Mouse (Mus musculus): Measurements from ENCODE around the gene Btnl1. TPM values are rescaled to one million over a fixed set of nuclear protein-coding genes. Genes with fewer than 3 reads are reported as not detected.

The Btnl1 gene
- polyA plus RNA-seq, 1 experiment from 2014 or later: not detected

DNA sequence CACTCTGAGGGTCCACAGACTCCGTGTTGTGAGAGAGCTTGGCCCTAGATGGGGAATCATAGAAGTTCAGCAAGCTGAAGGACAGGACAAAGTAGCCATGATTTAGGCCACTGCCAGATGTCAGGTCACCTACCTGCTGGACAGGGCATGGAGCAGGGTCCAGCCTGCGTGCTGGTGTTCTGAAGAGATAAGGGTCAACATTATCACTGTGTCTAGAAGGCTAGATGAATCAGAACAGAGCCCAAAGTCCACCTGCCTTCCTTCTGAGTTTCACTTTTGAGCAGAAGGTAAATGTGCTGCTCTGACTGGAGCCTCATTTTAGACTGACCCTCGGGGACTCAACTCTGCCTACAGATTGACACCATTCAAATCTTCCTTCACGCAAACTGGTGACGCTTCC lies 22.4 kb upstream of the Btnl1 start, which contains the start of gene Btnl2:
Btnl2 (plus strand) TSS at position 284 of the 400 bp plus-strand sequence.
- Histone ChIP-seq H3K4me3 (replicated peaks; ENCODE audit: low read length) (no peak within 1 kb of the TSS), H3K9ac (no peak within 1 kb of the TSS), H3K27me3 (ENCODE audit: control insufficient read depth, insufficient read depth, low read length) (no peaks in the 10 kb centered on the region), H3K36me3 (replicated peaks; ENCODE audit: control insufficient read depth, insufficient read depth) (no peaks in the 10 kb centered on the region), H3K27ac (no peak within 1 kb of the TSS), H3K4me2 (replicated peaks) (no peak within 1 kb of the TSS), H3K4me1 (replicated peaks; ENCODE audit: control insufficient read depth, insufficient read depth, low read length) (no peaks in the 10 kb centered on the region), H3K9me3 (ENCODE audit: control insufficient read depth, low read length) (no peaks in the 10 kb centered on the region)
- DNase-seq (ENCODE audit: low spot score) (no peak), ATAC-seq (ENCODE audit: low FRiP score) (no peak)
- WGBS: 86% methylated on average over 5 of the region's 5 CpGs

DNA sequence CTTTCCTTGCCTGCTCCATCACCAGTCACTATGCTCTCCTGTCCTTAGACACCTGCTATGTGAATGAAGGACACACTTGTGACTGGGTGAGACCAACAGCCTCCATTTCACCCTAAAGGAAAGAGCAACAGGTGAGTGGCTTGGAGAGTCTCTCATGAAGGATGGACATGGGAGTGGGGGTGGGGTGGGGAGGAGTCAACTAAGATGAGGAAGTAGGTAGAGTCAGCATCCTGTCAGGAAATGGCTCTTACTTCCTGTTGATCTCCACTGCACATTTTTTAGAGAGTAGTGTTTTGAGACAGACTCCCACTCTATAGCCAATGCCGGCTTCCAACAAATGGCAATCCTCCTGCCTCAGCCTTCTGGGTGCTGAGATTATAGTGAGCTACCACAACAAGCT lies 22.0 kb upstream of the Btnl1 start:
- no peak overlapping the region for H3K9ac ChIP-seq
- H3K4me3 ChIP-seq (replicated peaks; ENCODE audit: low read length): no peak overlapping the region

DNA sequence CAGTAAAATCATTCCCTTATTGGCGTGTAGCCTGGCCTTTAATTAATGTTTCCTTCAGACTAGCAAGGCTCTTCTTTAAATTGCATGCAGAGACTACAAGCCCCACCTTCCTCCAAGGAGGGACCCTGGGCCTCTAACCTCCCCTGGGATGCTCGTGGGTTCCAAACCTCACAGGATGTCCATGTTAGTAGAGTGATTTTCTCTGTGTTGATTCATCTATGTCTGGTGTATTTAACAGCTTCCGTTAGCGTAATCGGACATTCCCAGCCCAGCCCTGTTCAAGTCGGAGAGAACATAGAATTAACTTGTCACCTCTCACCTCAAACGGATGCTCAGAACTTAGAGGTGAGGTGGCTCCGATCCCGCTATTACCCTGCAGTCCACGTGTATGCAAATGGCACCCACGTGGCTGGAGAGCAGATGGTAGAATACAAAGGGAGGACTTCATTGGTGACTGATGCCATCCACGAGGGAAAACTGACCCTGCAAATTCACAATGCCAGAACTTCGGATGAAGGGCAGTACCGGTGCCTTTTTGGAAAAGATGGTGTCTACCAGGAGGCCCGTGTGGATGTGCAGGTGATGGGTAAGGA lies 13.9 kb upstream of the Btnl1 start:
- H3K4me1 ChIP-seq (replicated peaks; ENCODE audit: control insufficient read depth, insufficient read depth, low read length): no peaks in the 10 kb centered on the region
- no peak overlapping the region for H3K27ac ChIP-seq
- no peak overlapping the region for H3K4me2 ChIP-seq (replicated peaks)
- DNase-seq (ENCODE audit: low spot score) (no peak), ATAC-seq (ENCODE audit: low FRiP score) (no peak)
- WGBS: 86% methylated on average over 15 of the region's 15 CpGs
- no peaks in the 10 kb centered on the region for H3K9me3 ChIP-seq (ENCODE audit: control insufficient read depth, low read length)
- no peak overlapping the region for H3K4me3 ChIP-seq (replicated peaks; ENCODE audit: low read length)
- no peaks in the 10 kb centered on the region for H3K27me3 ChIP-seq (ENCODE audit: control insufficient read depth, insufficient read depth, low read length)
- no peak overlapping the region for H3K9ac ChIP-seq
- no peaks in the 10 kb centered on the region for H3K36me3 ChIP-seq (replicated peaks; ENCODE audit: control insufficient read depth, insufficient read depth)

More for the DNA sequence above, 22.0 kb upstream of the Btnl1 start:
- H3K36me3 ChIP-seq (replicated peaks; ENCODE audit: control insufficient read depth, insufficient read depth): no peaks in the 10 kb centered on the region
- no peak for DNase-seq (ENCODE audit: low spot score)
- WGBS: 96% methylated on average over 1 of the region's 1 CpGs
- no peak for ATAC-seq (ENCODE audit: low FRiP score)
- no peak overlapping the region for H3K27ac ChIP-seq
- no peaks in the 10 kb centered on the region for H3K9me3 ChIP-seq (ENCODE audit: control insufficient read depth, low read length)
- H3K27me3 ChIP-seq (ENCODE audit: control insufficient read depth, insufficient read depth, low read length): no peaks in the 10 kb centered on the region
- H3K4me2 ChIP-seq (replicated peaks): no peak overlapping the region
- no peaks in the 10 kb centered on the region for H3K4me1 ChIP-seq (replicated peaks; ENCODE audit: control insufficient read depth, insufficient read depth, low read length)

DNA sequence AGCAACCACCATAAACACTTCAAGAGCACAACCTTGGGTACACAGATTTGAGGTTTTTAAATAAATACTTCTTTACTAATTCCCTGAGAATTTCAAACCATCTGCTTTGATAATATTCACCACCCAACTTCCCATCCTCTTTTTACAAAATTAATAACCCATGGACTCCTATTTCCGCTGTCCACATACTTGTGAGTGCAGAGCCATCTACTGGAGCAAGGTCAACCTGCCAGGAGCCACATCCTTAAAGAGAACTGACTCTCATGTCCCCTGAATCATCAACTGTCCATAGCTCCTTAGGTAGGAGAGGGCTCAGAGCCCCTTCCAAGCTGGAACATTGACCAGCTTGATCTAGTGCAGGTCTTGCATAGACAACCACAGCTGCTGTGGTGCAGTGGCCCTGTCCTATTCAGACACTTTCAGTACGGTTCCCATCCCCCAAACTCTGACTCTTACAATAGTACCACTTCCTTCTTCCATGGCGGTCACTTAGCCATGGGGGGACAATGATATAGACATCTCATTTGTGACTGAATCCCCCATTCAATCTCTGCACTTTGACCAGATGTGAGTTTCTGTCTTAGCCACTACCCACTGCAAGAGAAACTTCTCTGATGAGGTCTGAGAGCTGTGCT lies 13.1 kb upstream of the Btnl1 start:
- no peak overlapping the region for H3K27ac ChIP-seq
- H3K9me3 ChIP-seq (ENCODE audit: control insufficient read depth, low read length): no peaks in the 10 kb centered on the region
- no peaks in the 10 kb centered on the region for H3K36me3 ChIP-seq (replicated peaks; ENCODE audit: control insufficient read depth, insufficient read depth)
- H3K4me3 ChIP-seq (replicated peaks; ENCODE audit: low read length): no peak overlapping the region
- H3K27me3 ChIP-seq (ENCODE audit: control insufficient read depth, insufficient read depth, low read length): no peaks in the 10 kb centered on the region
- 82% methylated on average over 3 of the region's 3 CpGs for WGBS
- H3K4me1 ChIP-seq (replicated peaks; ENCODE audit: control insufficient read depth, insufficient read depth, low read length): no peaks in the 10 kb centered on the region
- ATAC-seq (ENCODE audit: low FRiP score): no peak
- DNase-seq (ENCODE audit: low spot score): no peak
- H3K4me2 ChIP-seq (replicated peaks): no peak overlapping the region
- H3K9ac ChIP-seq: no peak overlapping the region

DNA sequence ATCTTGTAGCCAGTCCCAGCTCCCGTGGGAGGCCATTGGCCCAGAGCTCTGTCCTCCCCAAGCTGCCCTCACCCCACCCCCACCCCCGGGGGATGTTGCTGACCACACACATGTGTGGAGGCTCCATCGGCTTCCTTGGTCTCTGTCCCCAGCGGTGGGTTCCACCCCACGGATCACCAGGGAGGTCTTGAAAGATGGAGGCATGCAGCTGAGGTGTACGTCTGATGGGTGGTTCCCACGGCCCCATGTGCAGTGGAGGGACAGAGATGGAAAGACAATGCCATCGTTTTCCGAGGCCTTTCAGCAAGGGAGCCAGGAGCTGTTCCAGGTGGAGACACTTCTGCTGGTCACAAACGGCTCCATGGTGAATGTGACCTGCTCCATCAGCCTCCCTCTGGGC lies 11.9 kb upstream of the Btnl1 start:
- Histone ChIP-seq H3K4me3 (replicated peaks; ENCODE audit: low read length) (no peak overlapping the region), H3K36me3 (replicated peaks; ENCODE audit: control insufficient read depth, insufficient read depth) (no peaks in the 10 kb centered on the region), H3K27me3 (ENCODE audit: control insufficient read depth, insufficient read depth, low read length) (no peaks in the 10 kb centered on the region), H3K9me3 (ENCODE audit: control insufficient read depth, low read length) (no peaks in the 10 kb centered on the region), H3K9ac (no peak overlapping the region), H3K4me2 (replicated peaks) (no peak overlapping the region), H3K4me1 (replicated peaks; ENCODE audit: control insufficient read depth, insufficient read depth, low read length) (no peaks in the 10 kb centered on the region), H3K27ac (no peak overlapping the region)
- no peak for ATAC-seq (ENCODE audit: low FRiP score)
- 75% methylated on average over 10 of the region's 10 CpGs for WGBS
- no peak for DNase-seq (ENCODE audit: low spot score)

DNA sequence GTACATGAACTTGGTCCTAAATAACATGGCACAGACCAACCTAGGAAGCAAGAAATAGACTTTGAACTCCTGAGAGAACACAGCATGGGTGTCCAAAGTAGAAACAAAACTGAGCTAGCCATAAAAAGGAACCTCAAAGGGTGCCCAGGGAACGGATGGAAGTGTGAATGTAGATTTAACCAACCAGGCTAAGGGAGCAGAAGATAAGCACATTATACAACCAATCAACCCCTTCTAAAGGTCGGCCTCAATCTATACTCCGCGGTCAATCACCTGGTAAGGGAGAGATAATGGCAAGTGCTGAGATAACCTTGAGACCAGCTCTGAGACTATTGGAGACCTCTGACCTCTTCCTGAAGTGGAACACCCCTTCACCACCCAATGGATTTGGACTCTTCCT lies 6.4 kb upstream of the Btnl1 start:
- Histone ChIP-seq H3K4me2 (replicated peaks) (no peak overlapping the region), H3K9ac (no peak overlapping the region), H3K27me3 (ENCODE audit: control insufficient read depth, insufficient read depth, low read length) (no peaks in the 10 kb centered on the region), H3K4me1 (replicated peaks; ENCODE audit: control insufficient read depth, insufficient read depth, low read length) (no peaks in the 10 kb centered on the region), H3K4me3 (replicated peaks; ENCODE audit: low read length) (no peak overlapping the region), H3K36me3 (replicated peaks; ENCODE audit: control insufficient read depth, insufficient read depth) (no peaks in the 10 kb centered on the region), H3K9me3 (ENCODE audit: control insufficient read depth, low read length) (no peaks in the 10 kb centered on the region), H3K27ac (no peak overlapping the region)
- no peak for ATAC-seq (ENCODE audit: low FRiP score)
- no peak for DNase-seq (ENCODE audit: low spot score)
- 90% methylated on average over 4 of the region's 4 CpGs for WGBS

DNA sequence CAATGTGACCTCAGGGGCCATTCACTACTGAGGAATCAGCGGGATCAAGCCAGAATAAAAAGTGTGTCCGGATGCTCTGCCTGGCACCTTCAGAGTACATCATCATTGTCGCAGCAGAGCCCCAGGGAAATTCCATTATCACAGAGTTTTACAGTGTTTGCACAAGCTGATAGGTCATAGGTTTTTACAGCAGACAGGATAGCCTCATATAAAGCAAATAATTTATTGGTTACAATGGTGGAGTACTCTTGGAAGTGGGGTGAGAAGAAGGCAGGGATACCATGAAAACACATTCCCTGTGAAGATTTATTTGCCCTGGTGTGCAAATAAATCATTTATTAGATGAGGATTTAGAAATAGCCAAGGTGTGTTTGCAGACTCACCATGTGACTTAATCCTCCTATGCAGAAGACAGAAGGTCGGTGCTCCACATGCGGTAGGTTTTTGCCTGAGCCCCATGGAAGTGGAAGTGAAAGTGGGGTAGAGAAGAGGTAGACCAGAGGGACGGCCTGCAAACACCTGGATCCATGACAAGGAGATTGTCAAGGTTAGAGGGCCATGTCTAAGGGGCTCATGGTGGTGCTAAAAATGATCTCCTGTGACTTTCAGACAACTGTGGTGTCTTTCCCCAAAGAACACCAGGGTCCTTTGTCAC lies 3.8 kb upstream of the Btnl1 start:
- no peak overlapping the region for H3K4me2 ChIP-seq (replicated peaks)
- ATAC-seq (ENCODE audit: low FRiP score): no peak
- H3K9ac ChIP-seq: no peak overlapping the region
- H3K4me1 ChIP-seq (replicated peaks; ENCODE audit: control insufficient read depth, insufficient read depth, low read length): no peaks in the 10 kb centered on the region
- DNase-seq (ENCODE audit: low spot score): no peak
- H3K4me3 ChIP-seq (replicated peaks; ENCODE audit: low read length): no peak overlapping the region
- H3K27me3 ChIP-seq (ENCODE audit: control insufficient read depth, insufficient read depth, low read length): no peaks in the 10 kb centered on the region
- no peak overlapping the region for H3K27ac ChIP-seq
- H3K9me3 ChIP-seq (ENCODE audit: control insufficient read depth, low read length): no peaks in the 10 kb centered on the region
- WGBS: 82% methylated on average over 6 of the region's 6 CpGs
- no peaks in the 10 kb centered on the region for H3K36me3 ChIP-seq (replicated peaks; ENCODE audit: control insufficient read depth, insufficient read depth)

DNA sequence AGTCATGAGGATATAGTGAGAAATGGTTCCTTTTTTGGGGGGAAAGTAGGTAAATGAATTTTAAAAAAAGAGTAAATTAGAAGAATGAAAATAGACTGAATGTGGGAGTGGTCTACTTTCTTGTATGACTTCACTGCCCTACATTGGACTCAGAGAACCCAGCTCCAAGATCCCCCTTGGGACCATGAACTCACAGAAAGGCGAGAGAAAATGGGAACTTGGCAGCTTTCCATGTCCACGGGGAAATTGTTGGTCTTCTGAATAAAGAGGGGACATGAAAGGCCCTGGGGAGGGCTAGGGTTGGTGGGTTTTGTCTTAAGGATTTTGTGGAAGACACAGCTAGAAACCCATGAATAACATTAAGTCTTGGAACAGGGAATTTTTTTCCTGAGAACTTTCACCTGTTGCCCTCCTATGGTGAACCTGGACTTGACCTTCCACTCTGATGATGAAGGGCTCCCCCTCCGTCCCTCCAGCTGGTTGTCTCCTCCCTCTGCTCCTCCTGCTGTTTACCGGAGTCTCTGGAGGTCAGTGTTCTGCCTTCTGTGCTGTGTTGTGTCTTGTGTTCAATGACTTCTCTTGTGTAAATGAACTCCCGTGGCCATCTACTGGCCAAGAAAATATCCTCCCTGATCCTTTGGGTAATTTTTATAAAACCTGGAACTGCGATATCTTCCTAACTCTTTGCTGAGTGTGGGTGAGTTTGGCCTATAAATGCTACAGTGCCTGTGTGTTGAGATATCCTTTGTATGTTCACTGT lies 698 bp downstream of the Btnl1 start:
- H3K4me1 ChIP-seq (replicated peaks; ENCODE audit: control insufficient read depth, insufficient read depth, low read length): no peaks in the 10 kb centered on the region
- WGBS: 59% methylated on average over 6 of the region's 6 CpGs

DNA sequence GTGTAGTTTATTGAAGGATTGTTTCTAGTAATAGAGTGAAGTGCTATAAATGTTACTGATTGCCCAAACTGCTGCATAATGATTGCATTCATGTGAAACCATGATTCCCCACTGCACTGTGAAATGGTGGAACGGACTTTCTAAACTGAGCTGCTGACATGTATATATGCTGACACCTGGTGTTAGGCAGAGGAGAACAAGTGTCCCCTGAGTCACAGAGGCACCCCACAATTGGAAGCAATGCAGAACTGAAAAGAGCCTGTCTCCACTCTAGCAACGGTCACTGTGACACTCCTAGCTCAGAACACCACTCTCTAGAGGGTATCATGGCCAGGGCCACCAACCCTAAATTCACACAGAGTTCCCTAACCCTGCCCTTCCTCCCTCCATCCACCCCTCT lies 1.8 kb downstream of the Btnl1 start:
- Histone ChIP-seq H3K9me3 (ENCODE audit: control insufficient read depth, low read length) (no peaks in the 10 kb centered on the region), H3K4me1 (replicated peaks; ENCODE audit: control insufficient read depth, insufficient read depth, low read length) (no peaks in the 10 kb centered on the region), H3K27ac (no peak overlapping the region), H3K4me2 (replicated peaks) (no peak overlapping the region), H3K36me3 (replicated peaks; ENCODE audit: control insufficient read depth, insufficient read depth) (no peaks in the 10 kb centered on the region), H3K4me3 (replicated peaks; ENCODE audit: low read length) (no peak overlapping the region), H3K27me3 (ENCODE audit: control insufficient read depth, insufficient read depth, low read length) (no peaks in the 10 kb centered on the region), H3K9ac (no peak overlapping the region)
- WGBS: 75% methylated on average over 2 of the region's 2 CpGs
- DNase-seq (ENCODE audit: low spot score) (no peak), ATAC-seq (ENCODE audit: low FRiP score) (no peak)

More for the DNA sequence above, 698 bp downstream of the Btnl1 start:
- H3K27me3 ChIP-seq (ENCODE audit: control insufficient read depth, insufficient read depth, low read length): no peaks in the 10 kb centered on the region
- no peak overlapping the region for H3K4me3 ChIP-seq (replicated peaks; ENCODE audit: low read length)
- H3K36me3 ChIP-seq (replicated peaks; ENCODE audit: control insufficient read depth, insufficient read depth): no peaks in the 10 kb centered on the region
- H3K9me3 ChIP-seq (ENCODE audit: control insufficient read depth, low read length): no peaks in the 10 kb centered on the region
- no peak overlapping the region for H3K4me2 ChIP-seq (replicated peaks)
- DNase-seq (ENCODE audit: low spot score): no peak
- no peak overlapping the region for H3K9ac ChIP-seq
- H3K27ac ChIP-seq: no peak overlapping the region
- ATAC-seq (ENCODE audit: low FRiP score): no peak
